8 mouse cellular contexts compared by ENCODE assay signal in genomic region chr9:71959259-71960025, GRCm38 (mm10).
DNase-seq lines count a peak whose midpoint lies in the region; ATAC-seq and TF ChIP-seq lines count a peak whose summit lies in the region.

No protein-coding gene starts in this region.

- TF ChIP-seq CTCF in liver, adult 2 months (IDR thresholded peaks at IDR 0.05; ENCODE audit: low read depth, low read length): no peak

- DNase-seq in liver, adult 2 months (ENCODE audit: extremely low read depth, low read depth, low spot score): peak; percentile 56
- DNase-seq in heart, postnatal 10 days: peak; percentile 54 to 66
- no peak for DNase-seq in thymus, postnatal 14 days
- no peak for DNase-seq in testis, postnatal 14 days (ENCODE audit: low spot score)

- H3K9me3 ChIP-seq in liver, embryonic 12.5 days (replicated peaks): no peaks in the 10 kb centered on the region
- H3K9me3 ChIP-seq in forebrain, embryonic 12.5 days: no peaks in the 10 kb centered on the region
- H3K9me3 ChIP-seq in limb, embryonic 13.5 days: no peaks in the 10 kb centered on the region

- no peaks in the 10 kb centered on the region for H3K36me3 ChIP-seq in liver, adult 2 months (ENCODE audit: control insufficient read depth, insufficient read depth, low read length)
- H3K36me3 ChIP-seq in liver, embryonic 12.5 days: no peaks in the 10 kb centered on the region
- H3K36me3 ChIP-seq in forebrain, embryonic 12.5 days (replicated peaks): no peaks in the 10 kb centered on the region
- no peaks in the 10 kb centered on the region; the same call in 1 of the 2 replicates for H3K36me3 ChIP-seq in limb, embryonic 13.5 days

- no peaks in the 10 kb centered on the region; the same call in 1 of the 2 replicates for H3K79me2 ChIP-seq in liver, adult 2 months (ENCODE audit: control insufficient read depth, insufficient read depth, low read length)

- no peak overlapping the region for H3K9ac ChIP-seq in liver, adult 2 months (ENCODE audit: low read depth, low read length)
- no peak overlapping the region for H3K9ac ChIP-seq in liver, embryonic 12.5 days
- no peak overlapping the region for H3K9ac ChIP-seq in forebrain, embryonic 12.5 days
- no peak overlapping the region for H3K9ac ChIP-seq in limb, embryonic 13.5 days

- ATAC-seq in liver, embryonic 12.5 days: no peak
- ATAC-seq in forebrain, embryonic 12.5 days (ENCODE audit: low FRiP score): peak; percentile 75; the same call in 1 of the 2 replicates
- ATAC-seq in limb, embryonic 13.5 days (ENCODE audit: low FRiP score, low read depth): peak; percentile 87
- ATAC-seq in inflammation-experienced regulatory T-cells, adult 6 months: no peak

- 64% methylated on average over 11 of the region's 11 CpGs for WGBS in liver, adult 2 months
- 78% methylated on average over 11 of the region's 11 CpGs for WGBS in liver, embryonic 12.5 days (ENCODE audit: insufficient replicate concordance)
- WGBS in forebrain, embryonic 12.5 days: 38% methylated on average over 11 of the region's 11 CpGs
- 58% methylated on average over 11 of the region's 11 CpGs for WGBS in limb, embryonic 13.5 days

- H3K4me1 ChIP-seq in liver, adult 2 months (ENCODE audit: control insufficient read depth, insufficient read depth, low read length): peaks cover 6% of the 10 kb centered on the region
- H3K4me1 ChIP-seq in liver, embryonic 12.5 days: peaks cover 16% of the 10 kb centered on the region
- peaks cover 4% of the 10 kb centered on the region for H3K4me1 ChIP-seq in forebrain, embryonic 12.5 days
- H3K4me1 ChIP-seq in limb, embryonic 13.5 days: peaks cover 11% of the 10 kb centered on the region

- no peaks in the 10 kb centered on the region for H3K27me3 ChIP-seq in liver, adult 2 months (ENCODE audit: control insufficient read depth, insufficient read depth, low read length)
- no peaks in the 10 kb centered on the region for H3K27me3 ChIP-seq in liver, embryonic 12.5 days (replicated peaks)
- no peaks in the 10 kb centered on the region for H3K27me3 ChIP-seq in forebrain, embryonic 12.5 days
- H3K27me3 ChIP-seq in limb, embryonic 13.5 days: no peaks in the 10 kb centered on the region

- no peak overlapping the region for H3K27ac ChIP-seq in liver, adult 2 months (replicated peaks; ENCODE audit: insufficient read depth, low read depth, low read length)
- H3K27ac ChIP-seq in liver, embryonic 12.5 days: no peak overlapping the region
- H3K27ac ChIP-seq in forebrain, embryonic 12.5 days: peak overlapping the region; percentile 53; the same call in 1 of the 2 replicates
- H3K27ac ChIP-seq in limb, embryonic 13.5 days: peak overlapping the region; percentile 28; the same call in 1 of the 2 replicates

- no peak overlapping the region for H3K4me3 ChIP-seq in liver, adult 2 months (ENCODE audit: insufficient read depth, low read depth, low read length)
- no peak overlapping the region for H3K4me3 ChIP-seq in liver, embryonic 12.5 days
- no peak overlapping the region for H3K4me3 ChIP-seq in forebrain, embryonic 12.5 days (replicated peaks)
- no peak overlapping the region for H3K4me3 ChIP-seq in limb, embryonic 13.5 days

- no peak overlapping the region for H3K4me2 ChIP-seq in liver, embryonic 12.5 days
- no peak overlapping the region for H3K4me2 ChIP-seq in forebrain, embryonic 12.5 days
- peak overlapping the region; percentile 21; the same call in 1 of the 2 replicates for H3K4me2 ChIP-seq in limb, embryonic 13.5 days (replicated peaks)

- intact Hi-C loops in heart, postnatal 10 days (cut with DNase I): loop anchor here (1.0 to 5.0 kb wide), 5 partner anchors 52 to 233 kb away; partner anchors contain the start of gene Tcf12

- no peak for TF ChIP-seq POLR2A in liver, adult 2 months (IDR thresholded peaks at IDR 0.05; ENCODE audit: extremely low read depth, insufficient read depth, low read length)

Comparison
In these comparisons a context has a peak if more than half of its experiments do, and no peak if none do; other contexts are left out.
1. DNase-seq: peak in liver, adult 2 months (single experiment) and heart, postnatal 10 days (2 of 2); none in thymus, postnatal 14 days (single experiment) and testis, postnatal 14 days (single experiment).
2. H3K27ac ChIP-seq: peak in forebrain, embryonic 12.5 days (single experiment) and limb, embryonic 13.5 days (single experiment); none in liver, adult 2 months (single experiment) and liver, embryonic 12.5 days (single experiment).
3. ATAC-seq: peak in forebrain, embryonic 12.5 days (single experiment) and limb, embryonic 13.5 days (single experiment); none in liver, embryonic 12.5 days (single experiment) and inflammation-experienced regulatory T-cells, adult 6 months (single experiment).